Mouse (Mus musculus): ENCODE data around the gene Fgfr2. TPM values are rescaled to one million over a fixed set of nuclear protein-coding genes. Genes with fewer than 3 reads are reported as not detected.

Fgfr2 gene
- total RNA-seq, 2 experiments from 2014 or later: 44.0 to 52.8 TPM

- no peak for DNase-seq (ENCODE audit: low spot score in 2 of 2)
Observed at GRCm38 (mm10) chr7:130716341-130716740, 2406.8 kb downstream of the Fgfr2 start.

- no peak for DNase-seq (ENCODE audit: low spot score in 2 of 2)
Observed at GRCm38 (mm10) chr7:130715467-130715866, 2407.7 kb downstream of the Fgfr2 start.

- no peak for DNase-seq (ENCODE audit: low spot score in 2 of 2)
Observed at GRCm38 (mm10) chr7:130713319-130713718, 2409.8 kb downstream of the Fgfr2 start.

- DNase-seq (ENCODE audit: low spot score in 2 of 2): no peak
Observed at GRCm38 (mm10) chr7:130711851-130712250, 2411.3 kb downstream of the Fgfr2 start.

GRCm38 (mm10) chr7:130709372-130710274 lies 2413.5 kb downstream of the Fgfr2 start:
- DNase-seq (ENCODE audit: low spot score in 2 of 2): no peak

GRCm38 (mm10) chr7:130708940-130709339 lies 2414.2 kb downstream of the Fgfr2 start:
- DNase-seq (ENCODE audit: low spot score in 2 of 2): no peak

GRCm38 (mm10) chr7:130705230-130705629 lies 2417.9 kb downstream of the Fgfr2 start:
- DNase-seq (ENCODE audit: low spot score in 2 of 2): no peak

GRCm38 (mm10) chr7:130701336-130701735 lies 2421.8 kb downstream of the Fgfr2 start:
- DNase-seq (ENCODE audit: low spot score in 2 of 2): no peak

GRCm38 (mm10) chr7:130698480-130698879 lies 2424.7 kb downstream of the Fgfr2 start:
- DNase-seq (ENCODE audit: low spot score in 2 of 2): no peak

- peak; percentile 22 to 24 for DNase-seq (ENCODE audit: low spot score in 2 of 2)
Observed at GRCm38 (mm10) chr7:130696347-130697234, 2426.6 kb downstream of the Fgfr2 start.

- DNase-seq (ENCODE audit: low spot score in 2 of 2): no peak
Observed at GRCm38 (mm10) chr7:130695669-130696338, 2427.3 kb downstream of the Fgfr2 start.

- peak in 1 of 2 experiments; percentile 28 for DNase-seq (ENCODE audit: low spot score in 2 of 2)
Observed at GRCm38 (mm10) chr7:130693800-130694193, 2429.4 kb downstream of the Fgfr2 start.

- DNase-seq (ENCODE audit: low spot score in 2 of 2): peak; percentile 30 to 46
Observed at GRCm38 (mm10) chr7:130692943-130693799, 2430.0 kb downstream of the Fgfr2 start.

GRCm38 (mm10) chr7:130692392-130692942 lies 2430.7 kb downstream of the Fgfr2 start:
- DNase-seq (ENCODE audit: low spot score in 2 of 2): peak; percentile 69 to 83

GRCm38 (mm10) chr7:130691931-130692330 lies 2431.2 kb downstream of the Fgfr2 start:
- no peak for DNase-seq (ENCODE audit: low spot score in 2 of 2)

GRCm38 (mm10) chr7:130690869-130691268 lies 2432.3 kb downstream of the Fgfr2 start:
- no peak for DNase-seq (ENCODE audit: low spot score in 2 of 2)

- DNase-seq (ENCODE audit: low spot score in 2 of 2): no peak
Observed at GRCm38 (mm10) chr7:130688601-130689000, 2434.5 kb downstream of the Fgfr2 start.

- DNase-seq (ENCODE audit: low spot score in 2 of 2): peak; percentile 91 to 92
Observed at GRCm38 (mm10) chr7:130681798-130682197, 2441.4 kb downstream of the Fgfr2 start.

- DNase-seq (ENCODE audit: low spot score in 2 of 2): no peak
Observed at GRCm38 (mm10) chr7:130678414-130678813, 2444.7 kb downstream of the Fgfr2 start.

All from left cerebral cortex, adult 18-20 months (tissue).